In the genomic region with DNA sequence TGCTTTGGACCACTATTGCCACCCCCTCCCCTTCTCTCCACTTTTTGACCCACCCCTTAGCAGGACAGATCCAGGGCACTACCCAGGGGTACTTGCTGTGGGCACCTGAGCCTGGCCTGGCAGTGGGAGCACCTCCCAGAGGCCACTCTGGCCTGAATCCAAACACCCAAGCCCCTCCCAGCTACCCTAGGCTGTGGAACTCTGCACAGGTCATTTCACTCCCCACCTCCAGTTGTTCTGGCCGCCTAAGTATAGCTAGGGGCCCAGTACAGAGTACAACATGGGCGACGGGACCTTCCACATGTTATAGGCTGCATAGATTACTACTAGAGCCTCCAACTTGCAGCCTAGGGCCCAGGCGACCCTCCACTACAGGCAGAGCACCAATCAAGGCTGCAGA, we compare ENCODE assay signal across 9 mouse cellular contexts. TPM values are rescaled to one million over a fixed set of nuclear protein-coding genes. Genes with fewer than 3 reads are reported as not detected.
A peak's percentile ranks its signal among the peaks of the same experiment; 100 is the strongest.
DNase-seq lines count a peak whose midpoint lies in the region; ATAC-seq and TF ChIP-seq lines count a peak whose summit lies in the region.
"Had no signal": no experiment of that assay in that cellular context is flagged by ENCODE, and none has a peak within 500 bp of the region (broad histone marks: within the 10 kb centered on the region; RNA-seq: fewer than 3 reads in every experiment).

No protein-coding gene starts in this region.

- H3K27me3 ChIP-seq in E14TG2a.4 (ENCODE audit: insufficient read depth, low read length): no peaks in the 10 kb centered on the region
- H3K27me3 ChIP-seq in liver, adult 2 months (ENCODE audit: control insufficient read depth, insufficient read depth, low read length): no peaks in the 10 kb centered on the region

- DNase-seq in cerebellum, adult 9-11 months: peak; percentile 71
- no peak for DNase-seq in cerebellum, adult 18-20 months
- peak; percentile 53 for DNase-seq in kidney, adult 18-20 months
- DNase-seq in kidney, postnatal 4 days: no peak
- peak; percentile 78 for DNase-seq in liver, adult 2 months (ENCODE audit: extremely low read depth, low read depth, low spot score)
- no peak for DNase-seq in left cerebral cortex, adult 2 months (ENCODE audit: extremely low spot score in 1 of 2, low spot score in 2 of 2)

- peaks cover 29% of the 10 kb centered on the region for H3K36me3 ChIP-seq in E14TG2a.4 (ENCODE audit: insufficient read depth, low read length)
- H3K36me3 ChIP-seq in liver, adult 2 months (ENCODE audit: control insufficient read depth, insufficient read depth, low read length): no peaks in the 10 kb centered on the region
- H3K36me3 ChIP-seq: limb, embryonic 12.5 days had no signal

- intact Hi-C loops in left cerebral cortex, adult 2 months (cut with DNase I): loop anchor here (5.0 kb wide), 3 partner anchors 190 to 1175 kb away; no protein-coding TSS in a partner anchor

- no peaks in the 10 kb centered on the region for H3K9me3 ChIP-seq in E14TG2a.4 (ENCODE audit: low read length)
- H3K9me3 ChIP-seq: limb, embryonic 12.5 days had no signal

- H3K4me3 ChIP-seq in E14TG2a.4 (replicated peaks; ENCODE audit: low read length): peak overlapping the region; percentile 96
- H3K4me3 ChIP-seq in liver, adult 2 months (ENCODE audit: insufficient read depth, low read depth, low read length): no peak overlapping the region
- no peak overlapping the region for H3K4me3 ChIP-seq in left cerebral cortex, adult 2 months

- TF ChIP-seq POLR2A in liver, adult 2 months (IDR thresholded peaks at IDR 0.05; ENCODE audit: extremely low read depth, insufficient read depth, low read length): no peak

- 33% methylated on average over 4 of the region's 4 CpGs for WGBS in liver, adult 2 months

- H3K4me1 ChIP-seq in E14TG2a.4 (replicated peaks; ENCODE audit: low read depth, low read length): peaks cover 86% of the 10 kb centered on the region
- H3K4me1 ChIP-seq in liver, adult 2 months (ENCODE audit: control insufficient read depth, insufficient read depth, low read length): peaks cover 22% of the 10 kb centered on the region

- peak overlapping the region; percentile 19 for H3K9ac ChIP-seq in liver, adult 2 months (ENCODE audit: low read depth, low read length)

- H3K27ac ChIP-seq in liver, adult 2 months (replicated peaks; ENCODE audit: insufficient read depth, low read depth, low read length): peak overlapping the region; percentile 96
- H3K27ac ChIP-seq in left cerebral cortex, adult 2 months: no peak overlapping the region
- H3K27ac ChIP-seq: limb, embryonic 12.5 days had no signal

- H3K79me2 ChIP-seq in liver, adult 2 months (ENCODE audit: control insufficient read depth, insufficient read depth, low read length): peaks cover 37% of the 10 kb centered on the region

- ATAC-seq in megakaryocyte-erythroid progenitor cell, adult 5-6 weeks (replicated peaks; ENCODE audit: low FRiP score, low TSS enrichment, poor library complexity, severe bottlenecking): no peak

- no peak for TF ChIP-seq CTCF in E14TG2a.4 (conservative IDR thresholded peaks at IDR 0.05; ENCODE audit: low read length)
- no peak for TF ChIP-seq CTCF in liver, adult 2 months (IDR thresholded peaks at IDR 0.05; ENCODE audit: low read depth, low read length)
- no peak for TF ChIP-seq CTCF in left cerebral cortex, adult 2 months (IDR thresholded peaks at IDR 0.05)

RNA-seq across cellular contexts. Expression of a gene that starts 1.0 kb away (rescaled TPM):
- 40.2 and 43.7 TPM in 2 replicates for total RNA-seq in liver, adult 2 months (2014; rRNA removed)
- 110 and 121 TPM in 2 replicates for polyA plus RNA-seq in liver, adult 2 months (2012; rRNA removed)
- 50.8 and 62.3 TPM in 2 replicates for total RNA-seq in megakaryocyte-erythroid progenitor cell, adult 5-6 weeks (2014; fragmentation: Nextera tagmentation)
- total RNA-seq in megakaryocyte-erythroid progenitor cell, adult 5-6 weeks (2017): 18.3 and 30.2 TPM in 2 replicates
- 10 to 100 TPM; 52.8 to 56.1 TPM for total RNA-seq in left cerebral cortex, adult 2 months (2021)

Comparison
In these comparisons a context has a peak if more than half of its experiments do, and no peak if none do; other contexts are left out.
1. DNase-seq: peak in cerebellum, adult 9-11 months (single experiment), kidney, adult 18-20 months (single experiment) and liver, adult 2 months (single experiment); none in cerebellum, adult 18-20 months (0 of 2), kidney, postnatal 4 days (0 of 2) and left cerebral cortex, adult 2 months (0 of 2).